Mouse (Mus musculus): ENCODE data around the gene Kif21a. TPM values are rescaled to one million over a fixed set of nuclear protein-coding genes. Genes with fewer than 3 reads are reported as not detected.

The Kif21a gene
- total RNA-seq, 2 experiments from 2014 or later = 104 to 113 TPM

GRCm38 (mm10) chr15:90960831-90961554 lies 88.8 kb downstream of the Kif21a start:
- DNase-seq (ENCODE audit: extremely low spot score in 1 of 2, low spot score in 1 of 2) = no peak

- no peak for DNase-seq (ENCODE audit: extremely low spot score in 1 of 2, low spot score in 1 of 2)
These were observed 98.4 kb downstream of the Kif21a start for GRCm38 (mm10) chr15:90951383-90951782.

- DNase-seq (ENCODE audit: extremely low spot score in 1 of 2, low spot score in 1 of 2) = no peak
These were observed 111.3 kb downstream of the Kif21a start for GRCm38 (mm10) chr15:90938469-90938868.

- no peak for DNase-seq (ENCODE audit: extremely low spot score in 1 of 2, low spot score in 1 of 2)
These were observed 114.2 kb downstream of the Kif21a start for GRCm38 (mm10) chr15:90935579-90935978.

GRCm38 (mm10) chr15:90931451-90931850 lies 118.3 kb downstream of the Kif21a start:
- no peak for DNase-seq (ENCODE audit: extremely low spot score in 1 of 2, low spot score in 1 of 2)

- peak in 1 of 2 experiments; percentile 39 for DNase-seq (ENCODE audit: extremely low spot score in 1 of 2, low spot score in 1 of 2)
These were observed 120.7 kb downstream of the Kif21a start for GRCm38 (mm10) chr15:90929043-90929442.

- DNase-seq (ENCODE audit: extremely low spot score in 1 of 2, low spot score in 1 of 2) = no peak
These were observed 153.3 kb downstream of the Kif21a start for GRCm38 (mm10) chr15:90896480-90896879.

GRCm38 (mm10) chr15:90887466-90887865 lies 162.3 kb downstream of the Kif21a start:
- DNase-seq (ENCODE audit: extremely low spot score in 1 of 2, low spot score in 1 of 2) = no peak

Other genes with a start within 250 kb of the Kif21a start
- 10 to 100 TPM; 20.2 to 22.2 TPM for gene Abcd2, start 141.9 kb upstream of the Kif21a start, total RNA-seq (2021)
- gene CN725425, start 149.5 kb upstream of the Kif21a start, total RNA-seq (2021) = under 1 TPM in 1 of 2 experiments, not detected in 1; 0.12 TPM

All from layer of hippocampus, postnatal 25 days (tissue).